Mouse (Mus musculus) central nervous system, embryonic 11.5 days (tissue): ENCODE measurements around the gene Majin. TPM values are rescaled to one million over a fixed set of nuclear protein-coding genes. Genes with fewer than 3 reads are reported as not detected.

Experiments used
- polyA plus RNA-seq: library from polyadenylated mRNA; depleted of rRNA; stranded (reverse); fragments of >200 nt; gene quantifications from 2 replicates; pipeline ENCODE4 v1.2.3, GENCODE M21; 2012; rRNA removed

Gene Majin
- polyA plus RNA-seq = not detected in 2 replicates

GRCm38 (mm10) chr19:6184131-6184530 lies at the start of gene Majin:
Gene Majin (plus strand): TSS chr19:6184388.

GRCm38 (mm10) chr19:6140678-6141393 lies 43.4 kb upstream of the Majin start, which contains the start of gene Batf2:
Gene Batf2 (plus strand): TSS chr19:6140983.

GRCm38 (mm10) chr19:6141394-6141749 lies 42.8 kb upstream of the Majin start, which contains the start of gene Arl2:
Gene Arl2 (minus strand): TSS chr19:6141548.

GRCm38 (mm10) chr19:6226135-6226534 lies 41.9 kb downstream of the Majin start, which contains the start of gene Gpha2:
Gene Gpha2 (plus strand): TSS chr19:6226380.

GRCm38 (mm10) chr19:6235084-6236052 lies 51.2 kb downstream of the Majin start, which contains the start of gene Ppp2r5b:
Gene Ppp2r5b (minus strand): TSS chr19:6235872.

GRCm38 (mm10) chr19:6241274-6242107 lies 57.3 kb downstream of the Majin start, which contains the start of gene Atg2a:
Gene Atg2a (plus strand): TSS chr19:6241668.

Other genes with a start within 250 kb of the Majin start
- gene Pola2, start 220.2 kb upstream of the Majin start, polyA plus RNA-seq = 74.4 and 80.7 TPM in 2 replicates
- gene Slc22a20, start 198.2 kb upstream of the Majin start, polyA plus RNA-seq = not detected in 2 replicates
- 5.6 and 7.9 TPM in 2 replicates for gene Capn1, start 168.5 kb upstream of the Majin start, polyA plus RNA-seq
- 29.2 and 32.8 TPM in 2 replicates for gene Syvn1, start 137.8 kb upstream of the Majin start, polyA plus RNA-seq
- gene Mrpl49, start 126.6 kb upstream of the Majin start, polyA plus RNA-seq = 53.7 and 58.8 TPM in 2 replicates
- 1,645 and 2,151 TPM in 2 replicates for gene Fau, start 126.5 kb upstream of the Majin start, polyA plus RNA-seq
- 27.7 and 31.3 TPM in 2 replicates for gene Znhit2, start 123.2 kb upstream of the Majin start, polyA plus RNA-seq
- 42.8 and 53.5 TPM in 2 replicates for gene Tm7sf2, start 116.0 kb upstream of the Majin start, polyA plus RNA-seq
- 74.8 and 88.1 TPM in 2 replicates for gene Vps51, start 107.2 kb upstream of the Majin start, polyA plus RNA-seq
- 0.16 and 0.39 TPM in 2 replicates for gene Tmem262, start 104.4 kb upstream of the Majin start, polyA plus RNA-seq
- gene Gm28374, start 102.1 kb upstream of the Majin start, polyA plus RNA-seq = 0.67 and 1.7 TPM in 2 replicates
- 47.5 and 73.8 TPM in 2 replicates for gene Zfpl1, start 99.4 kb upstream of the Majin start, polyA plus RNA-seq
- 35.9 and 39.7 TPM in 2 replicates for gene Cdca5, start 99.4 kb upstream of the Majin start, polyA plus RNA-seq
- 1.3 and 1.6 TPM in 2 replicates for gene AC131692.1, start 90.0 kb upstream of the Majin start, polyA plus RNA-seq
- gene Naaladl1, start 78.6 kb upstream of the Majin start, polyA plus RNA-seq = 2.8 and 3.9 TPM in 2 replicates
- gene Sac3d1, start 65.7 kb upstream of the Majin start, polyA plus RNA-seq = 41.9 and 69.7 TPM in 2 replicates
- 27.4 and 36.9 TPM in 2 replicates for gene Snx15, start 56.1 kb upstream of the Majin start, polyA plus RNA-seq
- not detected in 2 replicates for gene Batf2, start 43.4 kb upstream of the Majin start, polyA plus RNA-seq
- gene Arl2, start 42.8 kb upstream of the Majin start, polyA plus RNA-seq = 55.9 and 75.4 TPM in 2 replicates
- gene Gpha2, start 42.0 kb downstream of the Majin start, polyA plus RNA-seq = 0.16 and 1.1 TPM in 2 replicates
- gene Ppp2r5b, start 51.5 kb downstream of the Majin start, polyA plus RNA-seq = 35.9 and 56.4 TPM in 2 replicates
- gene Atg2a, start 57.3 kb downstream of the Majin start, polyA plus RNA-seq = 11.8 and 15.7 TPM in 2 replicates
- gene Ehd1, start 92.3 kb downstream of the Majin start, polyA plus RNA-seq = 143 and 275 TPM in 2 replicates
- 6.8 and 8.0 TPM in 2 replicates for gene Cdc42bpg, start 122.1 kb downstream of the Majin start, polyA plus RNA-seq
- gene Men1, start 150.6 kb downstream of the Majin start, polyA plus RNA-seq = 84.2 and 116 TPM in 2 replicates
- 52.5 and 65.3 TPM in 2 replicates for gene Map4k2, start 156.7 kb downstream of the Majin start, polyA plus RNA-seq
- gene Sf1, start 179.3 kb downstream of the Majin start, polyA plus RNA-seq = 223 and 269 TPM in 2 replicates
- gene Pygm, start 200.0 kb downstream of the Majin start, polyA plus RNA-seq = 6.3 and 8.2 TPM in 2 replicates
- 24.6 and 28.9 TPM in 2 replicates for gene Rasgrp2, start 215.0 kb downstream of the Majin start, polyA plus RNA-seq
- gene Nrxn2, start 234.3 kb downstream of the Majin start, polyA plus RNA-seq = 33.9 and 37.2 TPM in 2 replicates